ENCODE assay signal across 18 mouse cellular contexts in genomic region chr8:106005875-106006274, GRCm38 (mm10). TPM values are rescaled to one million over a fixed set of nuclear protein-coding genes. Genes with fewer than 3 reads are reported as not detected.
"Had no signal": no experiment of that assay in that cellular context is flagged by ENCODE, and none has a peak within 500 bp of the region (broad histone marks: within the 10 kb centered on the region; RNA-seq: fewer than 3 reads in every experiment).

TSS of gene Dpep2nb (minus strand) at chr8:106005975.

- H3K9ac ChIP-seq: neural tube, embryonic 12.5 days; neural tube, embryonic 13.5 days; neural tube, embryonic 15.5 days; stomach, embryonic 15.5 days had no signal

- H3K27ac ChIP-seq: neural tube, embryonic 12.5 days; neural tube, embryonic 13.5 days; neural tube, embryonic 15.5 days; stomach, embryonic 15.5 days; stomach, postnatal 0 days had no signal

- H3K9me3 ChIP-seq: neural tube, embryonic 12.5 days; neural tube, embryonic 13.5 days; neural tube, embryonic 15.5 days; stomach, embryonic 15.5 days had no signal

- H3K4me2 ChIP-seq: neural tube, embryonic 12.5 days; neural tube, embryonic 13.5 days; neural tube, embryonic 15.5 days; stomach, embryonic 15.5 days had no signal

- DNase-seq: right cerebral cortex, adult 18-20 months; right cerebral cortex, postnatal 14 days; right cerebral cortex, postnatal 25 days; right cerebral cortex, postnatal 4 days; spleen, adult 18-20 months; thymus, adult 18-20 months; thymus, adult 2 months; thymus, postnatal 36 days had no signal

- H3K36me3 ChIP-seq: neural tube, embryonic 15.5 days; stomach, embryonic 15.5 days had no signal

- H3K27me3 ChIP-seq: neural tube, embryonic 12.5 days; neural tube, embryonic 13.5 days; neural tube, embryonic 15.5 days; stomach, embryonic 15.5 days had no signal

- H3K4me3 ChIP-seq: neural tube, embryonic 12.5 days; neural tube, embryonic 13.5 days; neural tube, embryonic 15.5 days; stomach, embryonic 15.5 days had no signal

RNA-seq across cellular contexts. Expression of gene Dpep2nb, which starts in this region (rescaled TPM):
- total RNA-seq: neutrophil, adult 5-6 weeks had no signal
- polyA plus RNA-seq: neural tube, embryonic 11.5 days; neural tube, embryonic 12.5 days; small intestine, adult 2 months; spleen, adult 2 months; stomach, embryonic 15.5 days; stomach, embryonic 16.5 days; stomach, postnatal 0 days; thymus, adult 2 months had no signal
